Mouse (Mus musculus): ENCODE measurements at regions not wholly inside any gene's neighbourhood (a gene's known extent, or its start where the extent isn't known, plus 50 kb on each side); places are given as distances from the start of the nearest gene placed in this dataset.

GRCm38 (mm10) chr3:21270788-21271187 lies 805.7 kb upstream of the Tbl1xr1 start:
- TF ChIP-seq CTCF (IDR thresholded peaks at IDR 0.05; ENCODE audit: low read depth) = no peak
- TF ChIP-seq EP300 (optimal IDR thresholded peaks at IDR 0.05) = no peak
